Mouse (Mus musculus): Measurements from ENCODE around the gene Dcun1d2. TPM values are rescaled to one million over a fixed set of nuclear protein-coding genes. Genes with fewer than 3 reads are reported as not detected.

Dcun1d2 gene
- total RNA-seq, 2 experiments from 2014 or later = 17.6 to 17.9 TPM

GRCm38 (mm10) chr8:13208627-13209355 is 79.1 kb downstream of the Dcun1d2 start:
- DNase-seq (ENCODE audit: low spot score in 2 of 2) = no peak

DNA sequence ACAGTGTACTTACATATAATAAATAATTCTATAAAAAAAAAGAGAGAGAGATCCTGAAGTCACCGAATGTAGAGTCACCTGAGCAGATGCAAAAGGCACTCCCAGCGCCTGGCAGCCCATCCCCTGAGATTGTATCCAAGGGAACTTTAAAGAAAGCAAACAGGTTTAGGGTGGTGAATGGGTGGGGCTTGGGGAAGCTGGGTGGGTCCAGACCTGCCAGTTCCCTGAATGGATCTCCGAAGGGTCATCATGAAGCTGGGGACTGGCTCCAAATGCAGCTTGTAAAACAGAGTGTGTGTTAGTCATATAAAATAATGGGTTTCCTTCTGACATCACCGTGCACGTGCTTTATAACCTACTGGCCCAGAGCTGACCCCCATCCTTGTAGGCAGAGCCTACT is 81.6 kb downstream of the Dcun1d2 start:
- DNase-seq (ENCODE audit: low spot score in 2 of 2) = no peak

Other genes starting within 250 kb of the Dcun1d2 start
- gene Proz, start 227.2 kb downstream of the Dcun1d2 start, total RNA-seq (2021) = 10 to 100 TPM in 1 of 2 experiments, 1 to 10 TPM in 1; 1.1 to 17.4 TPM
- gene Pcid2, start 182.7 kb downstream of the Dcun1d2 start, total RNA-seq (2021) = 10 to 100 TPM; 26.9 to 28.7 TPM
- gene Cul4a, start 182.5 kb downstream of the Dcun1d2 start, total RNA-seq (2021) = 100 to 1,000 TPM; 135 to 137 TPM
- 100 to 1,000 TPM; 311 to 322 TPM for gene Lamp1, start 129.0 kb downstream of the Dcun1d2 start, total RNA-seq (2021)
- 10 to 100 TPM; 15.2 to 18.9 TPM for gene Grtp1, start 87.5 kb downstream of the Dcun1d2 start, total RNA-seq (2021)
- 1 to 10 TPM; 1.3 to 4.4 TPM for gene Adprhl1, start 34.0 kb downstream of the Dcun1d2 start, total RNA-seq (2021)
- gene Tmco3, start 59 bp upstream of the Dcun1d2 start, total RNA-seq (2021) = 10 to 100 TPM; 32.0 to 37.0 TPM
- gene Tfdp1, start 50.6 kb upstream of the Dcun1d2 start, total RNA-seq (2021) = 10 to 100 TPM; 94.9 to 95.6 TPM
- gene Atp4b, start 108.7 kb upstream of the Dcun1d2 start, total RNA-seq (2021) = not detected
- under 1 TPM; 0.14 to 0.20 TPM for gene Grk1, start 117.0 kb upstream of the Dcun1d2 start, total RNA-seq (2021)
- gene Tmem255b, start 147.1 kb upstream of the Dcun1d2 start, total RNA-seq (2021) = 1 to 10 TPM; 1.7 to 3.3 TPM
- 100 to 1,000 TPM; 158 to 160 TPM for gene Gas6, start 206.4 kb upstream of the Dcun1d2 start, total RNA-seq (2021)